Mouse (Mus musculus): ENCODE data around the gene Btbd17.

Gene Btbd17

DNA sequence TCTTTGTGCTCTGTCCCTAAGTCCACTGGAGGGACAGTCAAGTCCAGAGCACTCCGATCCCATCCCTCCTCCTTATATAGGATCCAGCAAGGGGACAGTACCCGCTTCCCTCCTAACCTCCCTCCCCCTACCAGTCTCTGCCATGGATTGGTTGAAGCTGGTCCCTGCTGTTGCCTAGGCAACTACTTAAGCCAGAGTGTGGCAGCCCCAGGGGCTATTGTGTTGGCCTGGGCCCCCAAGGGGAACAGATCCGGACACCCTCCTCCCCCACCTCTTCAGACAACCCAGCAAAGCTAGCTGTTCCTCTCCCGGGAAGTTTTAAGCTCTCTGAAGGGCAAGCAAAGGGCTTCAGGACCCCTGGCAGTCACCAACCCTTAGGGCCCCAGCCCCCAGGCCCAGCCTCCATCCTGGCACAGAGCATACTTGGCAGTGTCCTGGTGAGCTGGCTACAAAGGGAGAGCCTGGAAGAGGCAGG, at the start of gene Btbd17:
Gene Btbd17 (minus strand): TSS at position 98 of the 475 bp plus-strand sequence.
- DNase-seq (ENCODE audit: low read depth): no peak

DNA sequence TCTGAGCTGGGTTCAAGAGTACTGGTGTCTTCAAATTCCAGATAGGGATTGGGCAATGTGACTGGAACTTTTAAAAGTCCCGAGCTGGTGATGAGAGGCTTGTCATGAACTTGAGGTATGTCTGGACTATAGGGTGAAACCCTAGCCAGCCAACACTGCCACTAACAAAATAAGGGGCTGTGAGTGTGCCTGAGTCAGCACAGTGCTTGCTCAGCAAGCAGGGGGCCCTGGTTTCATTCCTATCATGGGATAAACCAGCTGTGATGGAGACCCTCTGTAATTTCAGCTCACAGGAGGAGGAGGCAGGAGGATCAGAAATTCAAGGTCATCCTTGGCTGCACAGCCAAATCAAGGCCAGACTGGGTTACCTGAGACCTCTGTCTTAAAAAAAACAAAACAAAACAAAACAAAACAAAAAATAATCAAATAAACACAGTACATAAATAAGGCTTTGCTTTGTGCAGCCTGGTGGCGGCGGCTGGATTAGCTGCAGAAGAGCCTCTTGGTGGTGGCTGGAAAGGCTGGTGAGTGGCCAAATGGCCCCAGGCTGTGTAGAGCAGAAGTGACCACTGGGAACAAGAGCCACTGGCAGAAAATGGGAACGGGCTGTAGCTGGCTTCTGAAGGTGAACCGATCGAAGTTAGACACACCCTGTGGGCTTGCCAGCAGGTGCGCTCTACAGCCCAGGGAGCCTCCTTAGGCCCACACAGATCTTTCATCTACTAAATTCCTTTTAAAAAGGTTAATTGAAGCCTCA, 48.9 kb upstream of the Btbd17 start:
- DNase-seq (ENCODE audit: low read depth): no peak

GRCm38 (mm10) chr11:114843818-114844463, 48.2 kb upstream of the Btbd17 start:
- no peak for DNase-seq (ENCODE audit: low read depth)

GRCm38 (mm10) chr11:114833166-114833565, 37.4 kb upstream of the Btbd17 start:
- DNase-seq (ENCODE audit: low read depth): no peak

- DNase-seq (ENCODE audit: low read depth): no peak
Measured at GRCm38 (mm10) chr11:114830433-114830773, 34.7 kb upstream of the Btbd17 start.

GRCm38 (mm10) chr11:114829499-114830432, 34.0 kb upstream of the Btbd17 start:
- no peak for DNase-seq (ENCODE audit: low read depth)

GRCm38 (mm10) chr11:114826686-114827085, 30.9 kb upstream of the Btbd17 start:
- DNase-seq (ENCODE audit: low read depth): no peak

GRCm38 (mm10) chr11:114823199-114823725, 27.5 kb upstream of the Btbd17 start:
- DNase-seq (ENCODE audit: low read depth): no peak

DNA sequence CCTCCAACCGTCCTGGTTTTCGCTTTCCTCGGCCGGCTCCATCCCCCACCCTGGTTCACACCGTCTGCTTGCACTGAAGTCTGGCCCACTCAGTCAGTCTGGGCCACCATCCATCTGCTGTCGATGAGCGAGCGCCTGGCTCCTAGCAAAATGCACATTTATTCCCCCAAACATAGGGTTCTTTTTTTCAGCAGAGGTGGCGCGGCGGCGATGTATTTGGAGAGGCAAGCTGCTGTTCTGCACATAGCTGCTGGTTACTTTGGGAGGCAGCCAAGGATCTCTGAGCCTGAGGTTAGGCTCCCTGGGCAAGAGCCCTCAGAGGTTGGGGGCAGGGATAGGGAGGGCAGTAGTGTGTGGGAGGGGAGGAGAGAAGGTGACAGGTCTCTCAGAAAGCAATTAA, 27.0 kb upstream of the Btbd17 start:
- DNase-seq (ENCODE audit: low read depth): no peak

GRCm38 (mm10) chr11:114821325-114821724, 25.6 kb upstream of the Btbd17 start:
- DNase-seq (ENCODE audit: low read depth): no peak

DNA sequence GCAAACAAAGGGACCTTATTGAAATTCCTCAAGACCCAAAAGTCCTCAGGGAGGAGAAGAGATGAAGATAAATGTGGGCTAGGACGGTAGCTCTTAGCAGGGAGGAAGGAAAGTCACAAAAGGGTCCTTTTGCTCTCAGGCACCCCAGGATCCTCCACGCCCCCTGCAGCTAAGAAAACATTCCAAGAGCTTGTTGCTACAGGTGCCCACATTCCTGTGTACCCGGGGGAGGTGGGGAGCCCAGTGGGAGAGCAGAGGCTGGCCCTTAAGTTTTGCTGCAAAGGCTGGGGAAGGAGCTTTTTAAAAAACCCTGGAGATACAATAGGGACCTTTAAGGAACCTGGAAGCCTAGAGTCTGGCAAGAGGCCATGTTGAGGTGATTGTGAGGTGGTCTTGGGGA, 24.7 kb upstream of the Btbd17 start:
- no peak for DNase-seq (ENCODE audit: low read depth)

GRCm38 (mm10) chr11:114819110-114819509, 23.4 kb upstream of the Btbd17 start:
- DNase-seq (ENCODE audit: low read depth): no peak

DNA sequence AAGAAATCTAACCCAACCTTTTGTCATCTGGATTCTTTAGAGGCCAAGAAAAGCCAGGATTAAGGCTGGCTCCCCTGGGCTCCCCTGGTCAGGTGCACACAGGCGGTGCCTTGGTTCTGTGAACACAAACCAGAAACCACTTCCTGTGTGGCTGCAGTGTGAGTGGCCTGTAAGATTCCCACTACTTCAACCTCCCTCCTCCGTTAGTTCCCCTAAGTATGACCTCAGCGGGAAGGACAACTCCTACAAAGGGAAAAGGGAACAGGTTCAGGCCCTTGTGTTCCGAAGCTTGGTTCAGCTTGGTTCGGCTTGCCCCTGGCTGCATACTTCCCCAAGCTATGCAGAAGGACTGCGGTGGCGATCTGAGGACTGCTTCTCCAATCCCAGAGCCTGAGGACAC, 22.4 kb upstream of the Btbd17 start:
- no peak for DNase-seq (ENCODE audit: low read depth)

GRCm38 (mm10) chr11:114816934-114817333, 21.2 kb upstream of the Btbd17 start:
- no peak for DNase-seq (ENCODE audit: low read depth)

GRCm38 (mm10) chr11:114814873-114815592, 19.3 kb upstream of the Btbd17 start:
- no peak for DNase-seq (ENCODE audit: low read depth)

- peak; percentile 85 for DNase-seq (ENCODE audit: low read depth)
Measured at GRCm38 (mm10) chr11:114812731-114813240, 17.0 kb upstream of the Btbd17 start.

- DNase-seq (ENCODE audit: low read depth): no peak
Measured at GRCm38 (mm10) chr11:114810344-114810743, 14.6 kb upstream of the Btbd17 start.

GRCm38 (mm10) chr11:114809371-114809770, 13.6 kb upstream of the Btbd17 start:
- DNase-seq (ENCODE audit: low read depth): peak; percentile 61

DNA sequence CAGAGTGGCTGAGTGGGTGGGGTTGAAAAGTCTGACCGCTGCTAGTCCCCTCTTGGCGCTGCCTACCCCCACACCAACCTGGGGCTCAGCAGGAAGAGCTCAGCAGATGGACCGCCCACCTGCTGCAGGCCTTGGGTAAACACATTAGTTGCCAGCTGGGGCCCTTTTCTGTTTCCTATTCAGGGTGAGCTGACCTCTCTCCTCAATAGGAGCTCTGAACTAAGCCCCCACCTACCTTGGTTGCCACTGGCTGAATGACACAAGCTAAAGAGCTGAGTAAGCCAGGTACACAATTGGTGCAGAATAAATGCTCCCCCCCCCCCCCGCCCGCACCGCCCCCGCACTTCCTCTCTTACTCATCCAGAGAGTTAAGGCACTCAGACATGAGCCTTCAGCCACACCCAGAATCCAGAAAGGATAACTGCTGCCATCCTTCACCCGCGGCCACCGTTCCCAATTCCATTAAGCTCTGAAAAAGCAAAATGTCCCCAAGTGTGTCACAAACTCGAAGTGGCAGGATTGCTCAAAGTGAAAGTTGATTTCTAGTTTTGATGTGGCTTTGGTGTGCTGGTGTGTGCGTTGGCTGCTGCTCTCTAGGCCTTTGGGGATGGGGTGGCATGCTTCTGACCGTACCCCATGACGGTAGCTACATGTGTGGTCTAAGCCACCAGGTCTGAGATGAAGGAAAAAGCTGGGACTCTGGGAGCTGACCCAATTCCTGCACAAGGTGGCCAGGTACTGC, 12.1 kb upstream of the Btbd17 start:
- peak; percentile 81 for DNase-seq (ENCODE audit: low read depth)

DNA sequence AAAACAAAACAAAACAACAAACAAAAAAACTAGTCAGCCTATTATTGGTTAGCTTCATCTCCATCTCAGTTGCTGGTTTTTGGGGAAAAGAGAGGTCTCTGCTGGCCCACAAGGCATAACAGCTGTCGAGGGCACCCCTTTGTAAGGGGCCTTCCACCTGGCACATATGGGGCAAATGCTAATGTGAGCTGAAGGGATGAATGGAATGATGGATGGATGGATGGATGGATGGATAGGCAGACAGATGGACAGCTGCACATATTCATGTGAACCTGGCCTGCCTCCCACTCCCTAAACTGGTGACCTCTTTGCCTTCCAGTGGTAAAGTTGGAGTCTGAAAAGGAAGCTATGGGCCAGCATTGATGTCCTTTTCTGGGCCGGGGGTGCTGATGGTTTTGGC, 11.3 kb upstream of the Btbd17 start:
- DNase-seq (ENCODE audit: low read depth): no peak

DNA sequence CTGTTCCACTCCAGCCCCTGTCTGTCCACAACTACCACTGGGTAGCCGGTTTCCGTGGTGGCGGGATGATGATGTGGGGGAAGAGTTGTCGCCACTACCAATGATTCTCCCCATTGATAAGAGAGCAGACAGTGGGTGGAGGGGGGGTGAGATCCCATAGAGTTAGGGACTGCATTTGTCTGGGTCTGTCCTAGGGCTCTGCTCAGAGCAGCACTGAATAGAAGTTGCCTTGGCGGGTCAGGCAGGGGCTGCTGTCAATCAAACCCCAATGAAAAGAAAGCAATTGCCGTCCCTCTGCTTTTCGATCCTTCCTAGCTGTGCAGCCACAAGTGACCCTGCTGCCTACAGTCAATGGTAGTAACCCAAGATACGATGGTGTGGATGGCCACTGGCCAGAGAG, 8.2 kb upstream of the Btbd17 start:
- no peak for DNase-seq (ENCODE audit: low read depth)

Measured in induced T-regulatory cell, adult 2 months (primary cell).